Mouse (Mus musculus): ENCODE measurements around the gene Aff3.

DNA sequence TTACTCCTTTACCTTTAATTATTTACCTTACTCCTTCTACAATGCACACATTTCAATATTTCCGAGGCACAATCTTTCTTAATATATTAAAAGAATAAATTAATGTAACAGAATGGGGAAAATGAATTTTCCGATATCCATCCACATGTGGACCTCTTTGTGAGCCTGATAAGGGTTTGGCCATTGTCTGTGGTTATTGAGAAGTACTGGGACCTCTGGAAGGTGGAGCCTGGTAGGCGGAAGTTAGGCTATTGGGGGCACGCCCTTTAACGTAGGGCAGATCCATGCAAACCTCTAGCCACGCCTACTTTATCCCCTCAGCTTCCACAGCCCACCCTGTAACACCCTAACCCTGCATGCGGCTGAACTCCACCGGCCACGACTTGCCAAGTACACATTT, 3.1 kb upstream of the Aff3 start:
- TF ChIP-seq CTCF (IDR thresholded peaks at IDR 0.05; ENCODE audit: insufficient read depth, low read depth, low read length) (no peak), POLR2A (IDR thresholded peaks at IDR 0.05; ENCODE audit: insufficient read depth, low read depth, low read length) (no peak)
